Mouse (Mus musculus) 3T3-L1 (cell line): ENCODE results near the gene Ascl3.

Experiments used
- DNase-seq: peaks from one replicate; pipeline ENCODE4 v3.0.0-alpha.2; 2015; ENCODE audit warnings: low read depth, low spot score

Ascl3 gene

GRCm38 (mm10) chr7:109710069-109710468 lies 21.5 kb downstream of the Ascl3 start:
- DNase-seq, result no peak

- DNase-seq, result peak; percentile 93
Observed at GRCm38 (mm10) chr7:109708961-109709382, 22.6 kb downstream of the Ascl3 start.

GRCm38 (mm10) chr7:109707023-109707785 lies 24.3 kb downstream of the Ascl3 start:
- DNase-seq, result peak; percentile 74

GRCm38 (mm10) chr7:109704461-109704860 lies 27.1 kb downstream of the Ascl3 start:
- no peak for DNase-seq

GRCm38 (mm10) chr7:109704016-109704377 lies 27.5 kb downstream of the Ascl3 start:
- DNase-seq, result no peak

GRCm38 (mm10) chr7:109703190-109704015 lies 28.1 kb downstream of the Ascl3 start, which contains the start of the genes St5 and Akip1:
St5 (minus strand) TSS chr7:109703605.
Akip1 (plus strand) TSS chr7:109703690.
- DNase-seq, result peak; percentile 58

- DNase-seq, result no peak
Observed at GRCm38 (mm10) chr7:109702721-109703120, 28.8 kb downstream of the Ascl3 start.

- peak; percentile 29 for DNase-seq
Observed at GRCm38 (mm10) chr7:109700213-109700612, 31.3 kb downstream of the Ascl3 start.

- DNase-seq, result no peak
Observed at GRCm38 (mm10) chr7:109695339-109695726, 36.2 kb downstream of the Ascl3 start.

- no peak for DNase-seq
Observed at GRCm38 (mm10) chr7:109694576-109695338, 36.8 kb downstream of the Ascl3 start.

- DNase-seq, result no peak
Observed at GRCm38 (mm10) chr7:109690961-109691360, 40.6 kb downstream of the Ascl3 start.

GRCm38 (mm10) chr7:109690101-109690500 lies 41.4 kb downstream of the Ascl3 start:
- DNase-seq, result no peak

GRCm38 (mm10) chr7:109686585-109687128 lies 44.9 kb downstream of the Ascl3 start:
- no peak for DNase-seq

GRCm38 (mm10) chr7:109680879-109681278 lies 50.6 kb downstream of the Ascl3 start:
- no peak for DNase-seq

GRCm38 (mm10) chr7:109680284-109680683 lies 51.2 kb downstream of the Ascl3 start:
- no peak for DNase-seq
